Mouse (Mus musculus): Measurements from ENCODE around the gene Ssh2.

- TF ChIP-seq POLR2A (IDR thresholded peaks at IDR 0.05; ENCODE audit: control insufficient read depth, low read depth, low read length) (no peak), CTCF (IDR thresholded peaks at IDR 0.05; ENCODE audit: control insufficient read depth, insufficient read depth, insufficient replicate concordance, low read depth, low read length) (no peak)
Measured at GRCm38 (mm10) chr11:77231514-77231913, 15.4 kb downstream of the Ssh2 start.

All from testis, adult 2 months (tissue).